Mouse (Mus musculus) lung, embryonic 15.5 days (tissue): Measurements from ENCODE around the gene H3f3a. TPM values are rescaled to one million over a fixed set of nuclear protein-coding genes. Genes with fewer than 3 reads are reported as not detected.
A peak's percentile ranks its signal among the peaks of the same experiment; 100 is the strongest.

Experiments
- ATAC-seq: fragments of 200-750 bp; cut with Nextera tagmentation; 2 replicates; pipeline ENCODE4 v1.8.0; 2017; ENCODE audit warnings: moderate number of reproducible peaks, borderline replicate concordance; ENCODE audit not compliant: low FRiP score, low TSS enrichment; ENCODE audit errors: extremely low read depth
- H3K27ac ChIP-seq: fragments of 300-500 bp; sonication (generic); 2 replicates; pipeline ENCODE4 v1.5.1; 2015; ENCODE audit warnings: moderate library complexity, mild to moderate bottlenecking, inconsistent platforms
- H3K27me3 ChIP-seq: fragments of 300-500 bp; sonication (generic); 2 replicates; pipeline ENCODE4 v1.6.1; 2015; ENCODE audit warnings: inconsistent platforms
- H3K36me3 ChIP-seq: fragments of 300-500 bp; sonication (generic); 2 replicates; pipeline ENCODE4 v1.6.1; 2015; ENCODE audit warnings: inconsistent platforms
- H3K4me1 ChIP-seq: fragments of 300-500 bp; sonication (generic); 2 replicates; pipeline ENCODE4 v1.6.1; 2015; ENCODE audit warnings: inconsistent platforms
- H3K4me2 ChIP-seq: fragments of 300-500 bp; sonication (generic); 2 replicates; pipeline ENCODE4 v1.6.1; 2015; ENCODE audit warnings: inconsistent platforms, mild to moderate bottlenecking, moderate library complexity
- H3K4me3 ChIP-seq: fragments of 300-500 bp; sonication (generic); 2 replicates; pipeline ENCODE4 v1.5.1; 2015; ENCODE audit warnings: mild to moderate bottlenecking, inconsistent platforms
- H3K9ac ChIP-seq: fragments of 300-500 bp; sonication (generic); 2 replicates; pipeline ENCODE4 v1.6.1; 2015; ENCODE audit warnings: inconsistent platforms
- H3K9me3 ChIP-seq: fragments of 300-500 bp; sonication (generic); 2 replicates; pipeline ENCODE4 v1.6.1; 2016; ENCODE audit warnings: inconsistent platforms
- WGBS: fragments of 180-500 bp; shearing (Covaris S2); methylation state at CpG from one replicate; pipeline ENCODE4 v1.1.7; 2015; 5-methylcytosine and 5-hydroxymethylcytosine counted together
- polyA plus RNA-seq: library from polyadenylated mRNA; unstranded; fragments of >200 nt; fragmentation: Nextera tagmentation; extraction: Ambion mirVana; gene quantifications from 2 replicates; pipeline ENCODE4 v1.2.1, GENCODE M21; 2015

Gene H3f3a
- polyA plus RNA-seq, 1 experiment from 2014 or later, result 2,584 TPM

- H3K9me3 ChIP-seq, result no peaks in the 10 kb centered on the region
- peak; percentile 84 for ATAC-seq
- peak overlapping the region; percentile 89 for H3K9ac ChIP-seq
- H3K36me3 ChIP-seq, result no peaks in the 10 kb centered on the region
- under 1% methylated on average over 56 of the region's 56 CpGs for WGBS
- peak overlapping the region; percentile 97 for H3K4me2 ChIP-seq
- H3K4me1 ChIP-seq, result peaks cover 18% of the 10 kb centered on the region
- H3K4me3 ChIP-seq, result peak overlapping the region; percentile 77
- no peaks in the 10 kb centered on the region for H3K27me3 ChIP-seq
- H3K27ac ChIP-seq, result peak overlapping the region; percentile 98
Measured at GRCm38 (mm10) chr1:180777660-180778402, 35.9 kb downstream of the H3f3a start.

DNA sequence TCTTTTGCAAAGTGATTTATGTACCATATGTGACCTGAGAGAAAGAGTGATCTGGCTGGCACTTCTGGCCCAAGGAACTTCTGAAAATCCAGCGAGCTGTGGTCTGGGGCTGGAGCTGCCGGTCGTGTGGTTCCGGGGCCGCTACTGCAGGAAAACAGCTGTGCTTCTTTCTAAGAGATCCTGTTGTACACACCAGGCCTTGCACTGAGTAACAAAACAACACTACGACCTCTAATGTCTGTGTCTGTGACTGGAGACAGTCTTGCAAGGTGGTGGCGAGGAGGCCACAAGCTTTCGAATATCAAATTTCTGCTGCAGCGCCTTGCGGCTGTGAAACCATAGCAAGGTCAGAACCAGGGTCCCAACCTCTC is 36.5 kb downstream of the H3f3a start:
- 3% methylated on average over 10 of the region's 10 CpGs for WGBS
- Histone ChIP-seq H3K36me3 (no peaks in the 10 kb centered on the region), H3K4me3 (peak overlapping the region; percentile 77)

GRCm38 (mm10) chr1:180776494-180776893 is 37.2 kb downstream of the H3f3a start:
- H3K27me3 ChIP-seq, result no peaks in the 10 kb centered on the region
- WGBS, result 77% methylated on average over 6 of the region's 6 CpGs
- H3K9me3 ChIP-seq, result no peaks in the 10 kb centered on the region
- no peak overlapping the region for H3K4me2 ChIP-seq
- peak overlapping the region; percentile 25; the same call in 1 of the 2 replicates for H3K27ac ChIP-seq
- H3K4me3 ChIP-seq, result no peak overlapping the region
- no peak for ATAC-seq
- peaks cover 18% of the 10 kb centered on the region for H3K4me1 ChIP-seq
- no peak overlapping the region for H3K9ac ChIP-seq
- no peaks in the 10 kb centered on the region for H3K36me3 ChIP-seq

More for the DNA sequence above, 36.5 kb downstream of the H3f3a start:
- H3K4me2 ChIP-seq, result peak overlapping the region; percentile 97
- no peaks in the 10 kb centered on the region for H3K9me3 ChIP-seq
- H3K4me1 ChIP-seq, result peaks cover 18% of the 10 kb centered on the region
- H3K27ac ChIP-seq, result peak overlapping the region; percentile 98
- H3K9ac ChIP-seq, result peak overlapping the region; percentile 89
- no peaks in the 10 kb centered on the region for H3K27me3 ChIP-seq
- no peak; the same call in 1 of the 2 replicates for ATAC-seq

GRCm38 (mm10) chr1:180775849-180776493 is 37.8 kb downstream of the H3f3a start:
- no peaks in the 10 kb centered on the region for H3K27me3 ChIP-seq
- H3K4me2 ChIP-seq, result no peak overlapping the region; the same call in 1 of the 2 replicates
- H3K4me1 ChIP-seq, result peaks cover 18% of the 10 kb centered on the region
- no peaks in the 10 kb centered on the region for H3K9me3 ChIP-seq
- peak overlapping the region; percentile 25; the same call in 1 of the 2 replicates for H3K27ac ChIP-seq
- no peaks in the 10 kb centered on the region for H3K36me3 ChIP-seq
- no peak overlapping the region for H3K9ac ChIP-seq
- no peak overlapping the region for H3K4me3 ChIP-seq
- no peak for ATAC-seq
- WGBS, result 34% methylated on average over 6 of the region's 6 CpGs

- no peak overlapping the region for H3K9ac ChIP-seq
- H3K9me3 ChIP-seq, result no peaks in the 10 kb centered on the region
- WGBS, result 73% methylated on average over 10 of the region's 10 CpGs
- H3K4me1 ChIP-seq, result peaks cover 18% of the 10 kb centered on the region
- no peak overlapping the region for H3K4me2 ChIP-seq
- H3K36me3 ChIP-seq, result no peaks in the 10 kb centered on the region
- ATAC-seq, result no peak
- H3K4me3 ChIP-seq, result no peak overlapping the region
- H3K27ac ChIP-seq, result no peak overlapping the region
- H3K27me3 ChIP-seq, result no peaks in the 10 kb centered on the region
Measured at GRCm38 (mm10) chr1:180775317-180775716, 38.4 kb downstream of the H3f3a start.

DNA sequence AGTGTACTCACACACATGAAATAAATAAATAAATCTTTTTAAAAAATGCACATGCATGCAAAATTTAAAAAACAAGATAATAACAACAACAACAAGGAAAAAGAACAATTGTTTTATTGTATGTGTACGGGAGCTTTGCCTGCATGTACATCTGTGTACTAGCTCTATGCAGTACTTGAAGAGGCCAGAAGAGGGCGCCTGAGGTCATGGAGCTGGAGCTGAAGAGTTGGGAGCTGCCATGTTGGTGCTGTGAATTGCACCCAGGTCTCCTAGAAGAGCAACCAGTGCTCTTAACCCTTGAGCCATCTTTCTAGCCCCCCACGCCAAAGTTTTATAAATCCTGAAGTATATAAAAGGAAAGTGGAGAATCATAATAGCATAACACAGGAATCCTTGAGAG is 39.1 kb downstream of the H3f3a start:
- no peaks in the 10 kb centered on the region for H3K27me3 ChIP-seq
- no peak overlapping the region for H3K9ac ChIP-seq
- no peak overlapping the region for H3K4me2 ChIP-seq
- 64% methylated on average over 3 of the region's 3 CpGs for WGBS
- no peak overlapping the region for H3K27ac ChIP-seq
- no peak for ATAC-seq
- no peaks in the 10 kb centered on the region for H3K36me3 ChIP-seq
- H3K4me3 ChIP-seq, result no peak overlapping the region
- H3K9me3 ChIP-seq, result no peaks in the 10 kb centered on the region
- H3K4me1 ChIP-seq, result peaks cover 18% of the 10 kb centered on the region

GRCm38 (mm10) chr1:180772291-180772690 is 41.5 kb downstream of the H3f3a start:
- H3K27ac ChIP-seq, result no peak overlapping the region
- no peaks in the 10 kb centered on the region for H3K36me3 ChIP-seq
- peaks cover 32% of the 10 kb centered on the region for H3K4me1 ChIP-seq
- WGBS, result 85% methylated on average over 3 of the region's 3 CpGs
- H3K27me3 ChIP-seq, result no peaks in the 10 kb centered on the region
- no peak overlapping the region for H3K4me3 ChIP-seq
- no peaks in the 10 kb centered on the region for H3K9me3 ChIP-seq
- no peak for ATAC-seq
- no peak overlapping the region for H3K9ac ChIP-seq
- no peak overlapping the region for H3K4me2 ChIP-seq

GRCm38 (mm10) chr1:180771722-180772121 is 42.0 kb downstream of the H3f3a start:
- Histone ChIP-seq H3K4me2 (no peak overlapping the region), H3K9me3 (no peaks in the 10 kb centered on the region), H3K27me3 (no peaks in the 10 kb centered on the region), H3K36me3 (no peaks in the 10 kb centered on the region), H3K9ac (no peak overlapping the region), H3K4me3 (no peak overlapping the region), H3K4me1 (peaks cover 32% of the 10 kb centered on the region), H3K27ac (no peak overlapping the region)
- WGBS, result 49% methylated on average over 4 of the region's 4 CpGs
- no peak for ATAC-seq

DNA sequence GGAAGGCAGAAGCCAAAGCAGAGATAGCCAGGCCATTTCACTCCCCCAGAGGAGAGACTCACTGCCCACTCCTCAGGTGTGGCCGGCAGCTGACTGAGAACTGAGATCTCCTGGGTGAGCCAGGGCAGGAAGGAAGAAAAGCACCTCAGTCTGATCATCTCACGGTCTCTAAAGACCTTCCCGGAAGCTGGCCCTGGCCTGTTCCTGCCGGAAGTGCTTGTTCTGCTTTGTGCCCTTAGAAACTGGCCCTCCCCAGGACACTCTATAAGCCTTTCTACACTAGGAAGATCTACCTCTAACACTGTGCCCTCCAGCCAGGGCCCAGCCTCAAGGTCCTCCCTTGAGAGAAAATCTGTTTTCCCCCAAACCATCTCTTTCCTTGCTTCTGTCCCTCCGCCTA is 42.4 kb downstream of the H3f3a start:
- ATAC-seq, result no peak
- WGBS, result 82% methylated on average over 5 of the region's 5 CpGs

GRCm38 (mm10) chr1:180768334-180769168 is 45.2 kb downstream of the H3f3a start:
- peak; percentile 87 for ATAC-seq
- Histone ChIP-seq H3K9ac (peak overlapping the region; percentile 65), H3K27me3 (no peaks in the 10 kb centered on the region), H3K9me3 (no peaks in the 10 kb centered on the region), H3K4me1 (peaks cover 22% of the 10 kb centered on the region), H3K4me2 (peak overlapping the region; percentile 89), H3K27ac (peak overlapping the region; percentile 48), H3K4me3 (peak overlapping the region; percentile 58), H3K36me3 (no peaks in the 10 kb centered on the region)
- WGBS, result 3% methylated on average over 37 of the region's 37 CpGs

More for the DNA sequence above, 42.4 kb downstream of the H3f3a start:
- Histone ChIP-seq H3K9me3 (no peaks in the 10 kb centered on the region), H3K4me3 (no peak overlapping the region), H3K4me2 (no peak overlapping the region), H3K9ac (no peak overlapping the region), H3K27me3 (no peaks in the 10 kb centered on the region), H3K36me3 (no peaks in the 10 kb centered on the region), H3K4me1 (peaks cover 28% of the 10 kb centered on the region), H3K27ac (no peak overlapping the region)

- peak; percentile 24; the same call in 1 of the 2 replicates for ATAC-seq
- H3K27me3 ChIP-seq, result no peaks in the 10 kb centered on the region; the same call in 1 of the 2 replicates
- H3K9ac ChIP-seq, result peak overlapping the region; percentile 65
- peak overlapping the region; percentile 48 for H3K27ac ChIP-seq
- no peaks in the 10 kb centered on the region for H3K36me3 ChIP-seq
- WGBS, result 14% methylated on average over 10 of the region's 10 CpGs
- H3K4me1 ChIP-seq, result peaks cover 26% of the 10 kb centered on the region
- peak overlapping the region; percentile 58 for H3K4me3 ChIP-seq
- no peaks in the 10 kb centered on the region for H3K9me3 ChIP-seq
- H3K4me2 ChIP-seq, result peak overlapping the region; percentile 89
Measured at GRCm38 (mm10) chr1:180767541-180768333, 46.0 kb downstream of the H3f3a start.
